10 mouse cellular contexts compared by ENCODE assay signal in genomic region chr4:137581815-137582214, GRCm38 (mm10). TPM values are rescaled to one million over a fixed set of nuclear protein-coding genes. Genes with fewer than 3 reads are reported as not detected.
DNase-seq lines count a peak whose midpoint lies in the region; ATAC-seq and TF ChIP-seq lines count a peak whose summit lies in the region.
"Had no signal": no experiment of that assay in that cellular context is flagged by ENCODE, and none has a peak within 500 bp of the region (broad histone marks: within the 10 kb centered on the region; RNA-seq: fewer than 3 reads in every experiment).

No protein-coding gene starts in this region.

- H3K4me3 ChIP-seq in hindbrain, embryonic 10.5 days: no peak overlapping the region
- H3K4me3 ChIP-seq in hindbrain, embryonic 14.5 days (replicated peaks; ENCODE audit: low read length): no peak overlapping the region
- no peak overlapping the region for H3K4me3 ChIP-seq in CH12.LX (replicated peaks in 1 of 3; ENCODE audit: low read depth in 2 of 3, low read length in 2 of 3, poor library complexity in 1 of 3)

- dilution Hi-C loops in CH12.LX (cut with MboI; ENCODE audit: extremely low pct_ligation_motif_present, extremely low pct_unique_long_range_greater_than_20kb, low sequenced_read_pairs): no loop called here

- no peak overlapping the region; the same call in 1 of the 2 replicates for H3K27ac ChIP-seq in hindbrain, embryonic 10.5 days
- H3K27ac ChIP-seq in hindbrain, embryonic 14.5 days: no peak overlapping the region
- no peak overlapping the region for H3K27ac ChIP-seq in CH12.LX (ENCODE audit: insufficient read depth, low read depth)

- no peak for TF ChIP-seq POLR2A in CH12.LX (IDR thresholded peaks at IDR 0.05; ENCODE audit: low read depth, low read length)

- TF ChIP-seq CTCF in CH12.LX (conservative IDR thresholded peaks at IDR 0.05 in 1 of 2, IDR thresholded peaks at IDR 0.05 in 1 of 2; ENCODE audit: low read depth in 2 of 2, low read length in 2 of 2): peak in 1 of 2 experiments; percentile 57; a peak in 2 of 4 replicates

- H3K9ac ChIP-seq in hindbrain, embryonic 14.5 days: no peak overlapping the region
- no peak overlapping the region for H3K9ac ChIP-seq in CH12.LX (ENCODE audit: insufficient read depth, low read depth)

- in situ Hi-C loops in CH12.LX (cut with MboI; ENCODE audit: low pct_ligation_motif_present, low pct_unique_long_range_greater_than_20kb, low sequenced_read_pairs): no loop called here

- peak; percentile 15 for DNase-seq in hindbrain, embryonic 10.5 days (ENCODE audit: low spot score)
- DNase-seq in hindbrain, embryonic 14.5 days (ENCODE audit: low spot score): no peak
- DNase-seq in CH12.LX (ENCODE audit: extremely low read depth): peak; percentile 21
- DNase-seq in naive thymus-derived CD4-positive, alpha-beta T cell, adult 2 months (ENCODE audit: low read depth): peak; percentile 67
- no peak for DNase-seq in adipocyte (ENCODE audit: low spot score)
- no peak for DNase-seq in heart, adult 9 months (ENCODE audit: low spot score in 2 of 2)

- no peaks in the 10 kb centered on the region for H3K36me3 ChIP-seq in hindbrain, embryonic 10.5 days
- no peaks in the 10 kb centered on the region for H3K36me3 ChIP-seq in hindbrain, embryonic 14.5 days (replicated peaks; ENCODE audit: control insufficient read depth, insufficient read depth)
- H3K36me3 ChIP-seq in CH12.LX (replicated peaks in 1 of 2; ENCODE audit: control insufficient read depth in 1 of 2, insufficient read depth in 1 of 2, low read length in 1 of 2): no peaks in the 10 kb centered on the region

- no peak for TF ChIP-seq EP300 in CH12.LX (IDR thresholded peaks at IDR 0.05; ENCODE audit: low read length)

- no peak for ATAC-seq in hindbrain, embryonic 14.5 days (ENCODE audit: low FRiP score)
- peak; percentile 64; the same call in 1 of the 2 replicates for ATAC-seq in common myeloid progenitor, adult 5-6 weeks (replicated peaks; ENCODE audit: low read depth, poor library complexity, severe bottlenecking)
- ATAC-seq in frontal cortex, adult (ENCODE audit: low TSS enrichment): no peak

- H3K9me3 ChIP-seq in hindbrain, embryonic 10.5 days: no peaks in the 10 kb centered on the region
- H3K9me3 ChIP-seq in hindbrain, embryonic 14.5 days (ENCODE audit: control insufficient read depth, low read length): no peaks in the 10 kb centered on the region
- no peaks in the 10 kb centered on the region for H3K9me3 ChIP-seq in CH12.LX (replicated peaks; ENCODE audit: low read length)

- no peaks in the 10 kb centered on the region for H3K79me2 ChIP-seq in CH12.LX (replicated peaks; ENCODE audit: control insufficient read depth, extremely low read depth, insufficient read depth, poor library complexity, severe bottlenecking)

- peaks cover 34% of the 10 kb centered on the region for H3K27me3 ChIP-seq in hindbrain, embryonic 10.5 days (ENCODE audit: insufficient read depth, poor library complexity, severe bottlenecking)
- peaks cover 18% of the 10 kb centered on the region for H3K27me3 ChIP-seq in hindbrain, embryonic 14.5 days (ENCODE audit: control insufficient read depth, insufficient read depth, low read length)
- H3K27me3 ChIP-seq in CH12.LX (replicated peaks): peaks cover 28% of the 10 kb centered on the region

- peak; percentile 4 for TF ChIP-seq RAD21 in CH12.LX (IDR thresholded peaks at IDR 0.05; ENCODE audit: low read depth, low read length)

- no peak overlapping the region for H3K4me2 ChIP-seq in hindbrain, embryonic 14.5 days (replicated peaks)
- no peak overlapping the region for H3K4me2 ChIP-seq in CH12.LX (ENCODE audit: insufficient read depth, low read depth, poor library complexity, severe bottlenecking)

- peaks cover 15% of the 10 kb centered on the region for H3K4me1 ChIP-seq in hindbrain, embryonic 10.5 days (replicated peaks)
- H3K4me1 ChIP-seq in hindbrain, embryonic 14.5 days (replicated peaks; ENCODE audit: control insufficient read depth, insufficient read depth, low read length): peaks cover 5% of the 10 kb centered on the region; the same call in 1 of the 2 replicates
- H3K4me1 ChIP-seq in CH12.LX (ENCODE audit: control insufficient read depth in 1 of 2, insufficient read depth in 2 of 2): peaks cover 3 to 5% of the 10 kb centered on the region in 2 experiments; a peak in 2 of 4 replicates

- 29% methylated on average over 3 of the region's 3 CpGs for WGBS in hindbrain, embryonic 10.5 days
- 23% methylated on average over 3 of the region's 3 CpGs for WGBS in hindbrain, embryonic 14.5 days

TF ChIP-seq in CH12.LX, 34 proteins besides CTCF, POLR2A, EP300 and RAD21:
- TF ChIP-seq SMC3 (IDR thresholded peaks at IDR 0.05; ENCODE audit: low read depth, low read length): peak; percentile 10; the same call in 1 of the 2 replicates
- TF ChIP-seq SIN3A (IDR thresholded peaks at IDR 0.05; ENCODE audit: low read length): no peak

RNA-seq across cellular contexts. Expression of gene Ldlrad2, which starts 7.4 kb away (rescaled TPM):
- polyA plus RNA-seq in hindbrain, embryonic 10.5 days (2016; fragmentation: Nextera tagmentation; extraction: Ambion mirVana): 1.3 TPM in 1 of 2 replicates, not detected in the other
- polyA plus RNA-seq in hindbrain, embryonic 14.5 days (2014; fragmentation: Nextera tagmentation; extraction: Ambion mirVana): 0.57 TPM in 1 of 2 replicates, not detected in the other
- total RNA-seq in CH12.LX (2012; rRNA removed): not detected in 2 replicates
- not detected in 2 replicates for total RNA-seq in CH12.LX (2014; rRNA removed)
- polyA plus RNA-seq in CH12.LX (2012; ENCODE audit: insufficient read length, low read depth): not detected in 2 replicates
- not detected in 2 replicates for total RNA-seq in common myeloid progenitor, adult 5-6 weeks (2017)
- total RNA-seq: heart, postnatal 14 days; neutrophil, adult 5-6 weeks had no signal

RNA-seq across cellular contexts. Expression of gene Usp48, which starts 11.7 kb away (rescaled TPM):
- 63.6 and 73.1 TPM in 2 replicates for polyA plus RNA-seq in hindbrain, embryonic 10.5 days (2016; fragmentation: Nextera tagmentation; extraction: Ambion mirVana)
- polyA plus RNA-seq in hindbrain, embryonic 14.5 days (2014; fragmentation: Nextera tagmentation; extraction: Ambion mirVana): 65.3 and 70.9 TPM in 2 replicates
- total RNA-seq in CH12.LX (2012; rRNA removed) (26.6 and 28.5 TPM in 2 replicates), CH12.LX (2014; rRNA removed) (36.6 and 41.3 TPM in 2 replicates)
- polyA plus RNA-seq in CH12.LX (2012; ENCODE audit: insufficient read length, low read depth): 77.8 and 90.6 TPM in 2 replicates
- 150 and 164 TPM in 2 replicates for total RNA-seq in common myeloid progenitor, adult 5-6 weeks (2017)

Comparison
In these comparisons a context has a peak if more than half of its experiments do, and no peak if none do; other contexts are left out.
1. DNase-seq: peak in hindbrain, embryonic 10.5 days (single experiment), CH12.LX (single experiment) and naive thymus-derived CD4-positive, alpha-beta T cell, adult 2 months (single experiment); none in hindbrain, embryonic 14.5 days (single experiment), adipocyte (single experiment) and heart, adult 9 months (0 of 2).